Mouse (Mus musculus) intestine, postnatal 0 days (tissue): ENCODE measurements around the gene Gm609. TPM values are rescaled to one million over a fixed set of nuclear protein-coding genes. Genes with fewer than 3 reads are reported as not detected.

Experiments
- ATAC-seq: fragments of 200-750 bp; cut with Nextera tagmentation; 2 replicates; pipeline ENCODE4 v1.8.0; 2017; ENCODE audit warnings: mild to moderate bottlenecking, moderate TSS enrichment, moderate library complexity
- H3K27ac ChIP-seq: fragments of 300-500 bp; sonication (generic); 2 replicates; pipeline ENCODE4 v1.5.1; 2014; ENCODE audit warnings: mild to moderate bottlenecking, low read depth, low read length, moderate library complexity
- H3K27me3 ChIP-seq: fragments of 300-500 bp; sonication (generic); replicated peaks from 2 replicates; pipeline ENCODE4 v1.6.1; 2014; ENCODE audit warnings: low read length, mixed read lengths; ENCODE audit not compliant: control insufficient read depth, insufficient read depth
- H3K36me3 ChIP-seq: fragments of 300-500 bp; sonication (generic); 2 replicates; pipeline ENCODE4 v1.6.1; 2014; ENCODE audit warnings: mild to moderate bottlenecking, moderate library complexity; ENCODE audit not compliant: control insufficient read depth, insufficient read depth
- H3K4me1 ChIP-seq: fragments of 300-500 bp; sonication (generic); replicated peaks from 2 replicates; pipeline ENCODE4 v1.6.1; 2014; ENCODE audit warnings: antibody characterized with exemption, low read length, mixed read lengths; ENCODE audit not compliant: control insufficient read depth, insufficient read depth
- H3K4me2 ChIP-seq: fragments of 300-500 bp; sonication (generic); replicated peaks from 2 replicates; pipeline ENCODE4 v1.6.1; 2014; ENCODE audit warnings: low read depth, mild to moderate bottlenecking, moderate library complexity
- H3K4me3 ChIP-seq: fragments of 300-500 bp; sonication (generic); 2 replicates; pipeline ENCODE4 v1.5.1; 2014; ENCODE audit warnings: low read depth, low read length
- H3K9ac ChIP-seq: fragments of 300-500 bp; sonication (generic); 2 replicates; pipeline ENCODE4 v1.6.1; 2014; ENCODE audit warnings: mild to moderate bottlenecking, low read depth, low read length
- H3K9me3 ChIP-seq: fragments of 300-500 bp; sonication (generic); 2 replicates; pipeline ENCODE4 v1.6.1; 2016; ENCODE audit warnings: mixed run types; ENCODE audit not compliant: control insufficient read depth
- CTCF ChIP-seq: sonication (generic); IDR thresholded peaks from 2 replicates; pipeline ENCODE4 v1.5.1; 2016; ENCODE audit warnings: low read depth, mild to moderate bottlenecking, control low read depth, antibody characterized with exemption, moderate library complexity
- WGBS: fragments of 180-500 bp; shearing (Covaris S2); extraction: QIAGEN DNeasy Blood & Tissue Kit; methylation state at CpG from one replicate; pipeline ENCODE4 v1.1.7; 2014; 5-methylcytosine and 5-hydroxymethylcytosine counted together
- polyA plus RNA-seq: library from polyadenylated mRNA; unstranded; fragments of >200 nt; fragmentation: Nextera tagmentation; extraction: Ambion mirVana; gene quantifications from 2 replicates; pipeline ENCODE4 v1.2.1, GENCODE M21; 2015

Gm609 gene
- polyA plus RNA-seq, 1 experiment from 2014 or later, result 1.9 TPM

DNA sequence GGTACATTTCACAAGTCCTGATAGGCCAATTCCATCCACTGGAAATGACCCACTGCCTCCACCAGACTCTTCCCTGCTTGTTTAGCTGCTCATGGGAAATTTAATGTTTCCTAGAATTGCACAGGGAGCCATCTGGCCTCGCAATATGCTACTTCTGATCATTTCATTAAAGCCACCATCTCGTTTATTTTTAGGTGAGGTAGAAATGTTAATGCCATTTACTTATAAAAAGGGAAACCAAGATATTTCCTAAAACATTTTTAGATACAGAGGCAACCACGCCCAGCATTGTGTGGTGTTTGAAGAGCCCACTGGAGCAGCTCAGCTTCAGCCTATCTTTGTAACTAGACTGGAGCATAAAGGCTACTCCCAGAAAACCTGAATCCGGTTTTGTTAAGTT, 116.5 kb downstream of the Gm609 start:
- no peaks in the 10 kb centered on the region for H3K27me3 ChIP-seq
- no peak overlapping the region for H3K9ac ChIP-seq
- H3K36me3 ChIP-seq, result no peaks in the 10 kb centered on the region
- 79% methylated on average over 4 of the region's 4 CpGs for WGBS
- TF ChIP-seq CTCF, result no peak
- H3K4me2 ChIP-seq, result no peak overlapping the region
- no peak overlapping the region for H3K27ac ChIP-seq
- H3K4me1 ChIP-seq, result no peaks in the 10 kb centered on the region
- no peak for ATAC-seq
- no peak overlapping the region for H3K4me3 ChIP-seq
- no peaks in the 10 kb centered on the region for H3K9me3 ChIP-seq

DNA sequence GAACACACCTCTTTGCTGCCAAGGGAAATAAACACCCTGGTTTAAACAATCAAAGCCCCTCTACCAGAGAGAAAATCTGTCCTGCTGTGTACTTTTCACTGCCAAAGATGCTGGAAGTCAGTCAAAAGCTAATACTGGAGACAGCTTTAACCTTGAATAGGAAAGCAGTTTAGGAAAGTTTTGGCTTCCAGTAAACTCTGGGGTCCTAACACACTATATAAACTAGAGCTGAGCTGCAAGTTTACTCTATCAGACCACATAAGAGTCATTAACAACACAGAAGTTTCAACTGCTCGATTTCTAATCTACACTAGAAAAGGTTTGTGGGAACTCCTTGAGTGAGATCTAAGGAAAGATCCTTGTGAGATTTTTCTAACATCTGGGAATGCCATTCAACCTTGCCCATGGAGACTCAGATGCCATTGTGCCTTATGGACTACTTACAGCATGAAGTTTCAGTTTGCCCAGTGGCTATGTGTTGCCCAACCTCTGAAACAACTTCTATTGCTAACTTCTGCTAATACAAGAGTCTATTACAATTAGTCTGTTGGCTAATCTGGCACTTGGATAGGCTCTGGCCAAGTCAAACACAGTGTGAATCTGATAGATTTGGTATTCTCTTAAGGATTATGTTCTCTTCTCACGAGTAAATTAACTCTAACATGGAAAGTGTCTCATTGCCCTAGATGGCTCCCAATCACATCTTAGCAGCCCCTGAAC, 117.1 kb downstream of the Gm609 start:
- no peak overlapping the region for H3K4me2 ChIP-seq
- no peak overlapping the region for H3K9ac ChIP-seq
- H3K36me3 ChIP-seq, result no peaks in the 10 kb centered on the region
- no peak for ATAC-seq
- no peaks in the 10 kb centered on the region for H3K27me3 ChIP-seq
- TF ChIP-seq CTCF, result no peak
- H3K27ac ChIP-seq, result no peak overlapping the region
- no peaks in the 10 kb centered on the region for H3K4me1 ChIP-seq
- no peaks in the 10 kb centered on the region for H3K9me3 ChIP-seq
- H3K4me3 ChIP-seq, result no peak overlapping the region
- WGBS, result 69% methylated on average over 2 of the region's 2 CpGs

DNA sequence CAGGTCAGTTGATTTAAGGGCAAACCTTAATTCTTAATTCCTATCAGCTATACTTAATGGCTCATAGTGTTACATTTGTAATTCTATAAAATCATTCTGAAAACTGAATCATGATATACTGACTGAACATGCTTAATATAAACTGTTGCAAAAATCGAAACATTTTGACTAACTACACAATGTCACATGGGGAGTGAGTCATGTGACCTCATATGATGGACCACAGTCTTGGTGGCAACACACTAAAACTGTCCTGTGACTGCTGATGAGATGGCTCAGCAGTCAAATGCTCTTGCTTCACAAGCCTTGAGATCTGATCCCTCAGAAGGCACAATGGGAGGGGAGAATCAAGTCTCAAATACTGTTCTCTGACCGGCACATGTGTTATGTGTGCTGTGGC, 118.7 kb downstream of the Gm609 start:
- WGBS, result 91% methylated on average over 2 of the region's 2 CpGs
- no peak for ATAC-seq
- Histone ChIP-seq H3K9me3 (no peaks in the 10 kb centered on the region), H3K4me1 (no peaks in the 10 kb centered on the region), H3K4me3 (no peak overlapping the region), H3K27ac (no peak overlapping the region), H3K36me3 (no peaks in the 10 kb centered on the region), H3K9ac (no peak overlapping the region), H3K27me3 (no peaks in the 10 kb centered on the region), H3K4me2 (no peak overlapping the region)
- no peak for TF ChIP-seq CTCF

DNA sequence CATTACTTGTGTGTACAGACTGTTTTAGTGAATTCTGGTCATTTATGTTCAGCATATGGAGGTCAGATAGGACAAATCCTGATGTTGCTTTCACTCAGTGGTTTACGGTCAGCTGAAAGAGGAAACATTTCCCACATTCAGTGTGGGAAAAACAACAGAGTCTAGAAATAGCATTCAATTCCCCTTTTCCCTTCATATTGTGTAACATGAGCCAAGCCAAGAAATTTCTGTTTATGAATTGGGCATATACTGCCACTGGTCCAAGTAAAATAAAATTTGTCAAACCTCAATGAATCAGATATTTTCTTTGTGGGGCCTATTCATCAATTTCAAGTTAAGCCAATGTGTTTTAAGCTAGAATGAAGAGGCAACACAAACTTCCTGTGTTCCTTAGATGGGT, 121.7 kb downstream of the Gm609 start:
- no peak for ATAC-seq
- Histone ChIP-seq H3K27me3 (no peaks in the 10 kb centered on the region), H3K4me1 (no peaks in the 10 kb centered on the region), H3K4me3 (no peak overlapping the region), H3K36me3 (no peaks in the 10 kb centered on the region), H3K4me2 (no peak overlapping the region), H3K9me3 (no peaks in the 10 kb centered on the region), H3K9ac (no peak overlapping the region), H3K27ac (no peak overlapping the region)
- WGBS, result 72% methylated on average over 1 of the region's 1 CpGs
- no peak for TF ChIP-seq CTCF

DNA sequence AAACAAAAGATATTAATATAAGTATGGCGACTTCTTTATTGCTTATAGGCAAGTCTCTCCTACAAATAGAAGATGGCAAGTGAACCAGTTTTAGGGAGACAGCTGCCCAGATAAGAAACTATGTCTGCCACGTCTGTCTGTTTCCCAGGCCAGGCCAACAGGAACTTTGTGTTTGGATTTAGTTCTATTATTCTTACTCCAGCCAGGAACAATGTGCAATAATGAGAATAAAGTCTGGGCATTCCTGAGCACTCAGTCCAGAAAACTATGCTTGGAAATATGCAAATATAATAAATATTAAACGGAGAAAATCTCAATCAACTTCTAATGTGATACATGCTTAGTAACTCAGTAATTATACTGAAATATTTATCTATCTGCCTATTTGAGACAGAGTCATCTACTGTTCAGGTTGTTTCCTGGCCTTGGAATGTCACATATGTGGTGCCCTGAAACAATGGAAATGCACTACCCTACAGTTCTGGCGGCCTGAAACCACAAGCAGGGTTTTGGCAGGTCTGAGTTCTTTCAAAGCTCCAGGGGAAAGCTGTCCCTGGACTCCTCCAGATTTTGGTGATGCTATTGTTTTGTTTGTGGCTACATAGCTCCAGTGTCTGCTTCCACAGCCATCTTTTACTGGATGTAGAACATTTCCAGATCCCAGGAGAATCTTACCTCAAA, 123.3 kb downstream of the Gm609 start:
- H3K9me3 ChIP-seq, result no peaks in the 10 kb centered on the region
- no peak overlapping the region for H3K9ac ChIP-seq
- H3K27me3 ChIP-seq, result no peaks in the 10 kb centered on the region
- no peaks in the 10 kb centered on the region for H3K36me3 ChIP-seq
- ATAC-seq, result no peak
- 66% methylated on average over 4 of the region's 4 CpGs for WGBS
- H3K4me2 ChIP-seq, result no peak overlapping the region
- H3K4me1 ChIP-seq, result no peaks in the 10 kb centered on the region
- H3K27ac ChIP-seq, result no peak overlapping the region
- H3K4me3 ChIP-seq, result no peak overlapping the region
- TF ChIP-seq CTCF, result no peak

DNA sequence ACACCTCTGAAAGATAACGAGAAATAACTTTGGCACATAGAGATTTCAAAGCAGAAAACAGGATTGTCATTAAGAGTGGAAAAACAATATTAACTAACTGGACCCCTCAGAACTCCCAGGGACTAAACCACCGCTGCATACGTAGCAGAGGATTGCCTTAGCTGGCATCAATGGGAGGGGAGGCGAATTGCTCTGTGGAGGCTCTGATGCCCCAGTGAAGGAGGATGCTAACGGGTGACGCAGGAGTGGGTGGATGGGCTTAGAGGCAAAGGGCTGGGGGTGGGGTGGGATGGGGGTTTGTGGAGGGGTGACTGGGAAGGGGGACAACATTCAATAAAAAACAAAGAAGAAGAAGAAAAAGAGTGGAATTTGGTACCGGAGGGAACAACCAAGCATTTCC, 126.7 kb downstream of the Gm609 start:
- Histone ChIP-seq H3K27me3 (no peaks in the 10 kb centered on the region), H3K36me3 (no peaks in the 10 kb centered on the region), H3K4me3 (no peak overlapping the region), H3K9me3 (no peaks in the 10 kb centered on the region), H3K4me1 (0 out of 2 replicates have a peak, but pooled peaks cover 5% of the 10 kb centered on the region), H3K27ac (no peak overlapping the region), H3K4me2 (no peak overlapping the region), H3K9ac (no peak overlapping the region)
- 67% methylated on average over 7 of the region's 7 CpGs for WGBS
- ATAC-seq, result no peak
- TF ChIP-seq CTCF, result no peak
